Mouse (Mus musculus): ENCODE measurements around the gene Tmem131. TPM values are rescaled to one million over a fixed set of nuclear protein-coding genes. Genes with fewer than 3 reads are reported as not detected.

The Tmem131 gene
- polyA plus RNA-seq, 1 experiment = 77.7 TPM

GRCm38 (mm10) chr1:36939506-36940380 is 3.7 kb downstream of the Tmem131 start:
- peak overlapping the region; percentile 98 for H3K9ac ChIP-seq (ENCODE audit: low read depth, poor library complexity, severe bottlenecking)
- peaks cover 2% of the 10 kb centered on the region for H3K4me1 ChIP-seq (ENCODE audit: control insufficient read depth, insufficient read depth, low read length)
- peak overlapping the region; percentile 100 for H3K4me3 ChIP-seq (ENCODE audit: low read depth, low read length)
- H3K27ac ChIP-seq (ENCODE audit: insufficient read depth, low read length) = peak overlapping the region; percentile 73
- H3K27me3 ChIP-seq (ENCODE audit: control insufficient read depth, insufficient read depth, low read length, poor library complexity, severe bottlenecking) = no peaks in the 10 kb centered on the region
- no peaks in the 10 kb centered on the region for H3K36me3 ChIP-seq (ENCODE audit: control insufficient read depth, insufficient read depth, low read length, poor library complexity, severe bottlenecking)
- 0 out of 2 replicates have a peak, but pooled peaks have one; percentile 50 for TF ChIP-seq EP300 (IDR thresholded peaks at IDR 0.05; ENCODE audit: insufficient read depth, low read depth, low read length)
- TF ChIP-seq POLR2A (IDR thresholded peaks at IDR 0.05; ENCODE audit: insufficient read depth, low read length) = peak; percentile 47
- TF ChIP-seq CTCF (IDR thresholded peaks at IDR 0.05; ENCODE audit: low read depth, low read length) = no peak
- no peaks in the 10 kb centered on the region for H3K9me3 ChIP-seq (replicated peaks; ENCODE audit: control insufficient read depth, insufficient read depth, low read length, poor library complexity, severe bottlenecking)

DNA sequence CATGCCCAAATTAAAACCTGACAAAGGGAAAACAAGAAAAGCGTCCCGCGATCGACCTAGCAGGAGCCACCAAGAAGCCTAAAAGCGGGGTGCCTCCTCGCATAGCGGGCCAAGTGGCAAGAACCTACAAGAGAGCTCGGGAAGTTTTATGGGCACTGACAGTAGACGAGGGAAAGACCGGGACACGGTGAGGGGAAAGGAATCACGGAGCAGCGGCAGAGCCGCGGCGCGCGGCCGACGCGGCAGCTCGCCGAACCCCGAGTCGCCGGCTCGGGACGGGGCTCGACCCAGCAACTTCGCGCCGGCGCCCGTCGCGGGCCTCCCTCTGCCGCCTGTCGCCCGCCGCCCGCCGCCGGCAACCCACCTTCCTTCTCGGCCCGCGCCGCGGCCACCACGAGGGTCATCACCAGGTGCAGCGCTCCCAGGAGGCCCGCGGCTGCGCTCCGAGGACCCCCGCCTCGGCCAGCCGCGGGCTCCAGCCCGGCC is 4.6 kb downstream of the Tmem131 start:
- Histone ChIP-seq H3K4me3 (ENCODE audit: low read depth, low read length) (peak overlapping the region; percentile 100), H3K9me3 (replicated peaks; ENCODE audit: control insufficient read depth, insufficient read depth, low read length, poor library complexity, severe bottlenecking) (no peaks in the 10 kb centered on the region), H3K36me3 (ENCODE audit: control insufficient read depth, insufficient read depth, low read length, poor library complexity, severe bottlenecking) (no peaks in the 10 kb centered on the region), H3K4me1 (ENCODE audit: control insufficient read depth, insufficient read depth, low read length) (no peaks in the 10 kb centered on the region), H3K27me3 (ENCODE audit: control insufficient read depth, insufficient read depth, low read length, poor library complexity, severe bottlenecking) (no peaks in the 10 kb centered on the region), H3K27ac (ENCODE audit: insufficient read depth, low read length) (peak overlapping the region; percentile 41; the same call in 1 of the 2 replicates), H3K9ac (ENCODE audit: low read depth, poor library complexity, severe bottlenecking) (peak overlapping the region; percentile 98)
- TF ChIP-seq CTCF (IDR thresholded peaks at IDR 0.05; ENCODE audit: low read depth, low read length) (no peak), POLR2A (IDR thresholded peaks at IDR 0.05; ENCODE audit: insufficient read depth, low read length) (no peak), EP300 (IDR thresholded peaks at IDR 0.05; ENCODE audit: insufficient read depth, low read depth, low read length) (no peak)

- peak overlapping the region; percentile 100 for H3K4me3 ChIP-seq (ENCODE audit: low read depth, low read length)
- TF ChIP-seq POLR2A (IDR thresholded peaks at IDR 0.05; ENCODE audit: insufficient read depth, low read length) (no peak), EP300 (IDR thresholded peaks at IDR 0.05; ENCODE audit: insufficient read depth, low read depth, low read length) (no peak), CTCF (IDR thresholded peaks at IDR 0.05; ENCODE audit: low read depth, low read length) (no peak)
- peak overlapping the region; percentile 98 for H3K9ac ChIP-seq (ENCODE audit: low read depth, poor library complexity, severe bottlenecking)
- H3K36me3 ChIP-seq (ENCODE audit: control insufficient read depth, insufficient read depth, low read length, poor library complexity, severe bottlenecking) = no peaks in the 10 kb centered on the region
- no peaks in the 10 kb centered on the region for H3K4me1 ChIP-seq (ENCODE audit: control insufficient read depth, insufficient read depth, low read length)
- H3K9me3 ChIP-seq (replicated peaks; ENCODE audit: control insufficient read depth, insufficient read depth, low read length, poor library complexity, severe bottlenecking) = no peaks in the 10 kb centered on the region
- no peaks in the 10 kb centered on the region for H3K27me3 ChIP-seq (ENCODE audit: control insufficient read depth, insufficient read depth, low read length, poor library complexity, severe bottlenecking)
- peak overlapping the region; percentile 41 for H3K27ac ChIP-seq (ENCODE audit: insufficient read depth, low read length)
These were observed 5.1 kb downstream of the Tmem131 start for GRCm38 (mm10) chr1:36938348-36938747.

GRCm38 (mm10) chr1:36937648-36938047 is 5.8 kb downstream of the Tmem131 start:
- no peaks in the 10 kb centered on the region for H3K9me3 ChIP-seq (replicated peaks; ENCODE audit: control insufficient read depth, insufficient read depth, low read length, poor library complexity, severe bottlenecking)
- TF ChIP-seq POLR2A (IDR thresholded peaks at IDR 0.05; ENCODE audit: insufficient read depth, low read length) (no peak), EP300 (IDR thresholded peaks at IDR 0.05; ENCODE audit: insufficient read depth, low read depth, low read length) (no peak)
- no peaks in the 10 kb centered on the region for H3K36me3 ChIP-seq (ENCODE audit: control insufficient read depth, insufficient read depth, low read length, poor library complexity, severe bottlenecking)
- H3K27ac ChIP-seq (ENCODE audit: insufficient read depth, low read length) = no peak overlapping the region
- H3K27me3 ChIP-seq (ENCODE audit: control insufficient read depth, insufficient read depth, low read length, poor library complexity, severe bottlenecking) = no peaks in the 10 kb centered on the region
- H3K9ac ChIP-seq (ENCODE audit: low read depth, poor library complexity, severe bottlenecking) = peak overlapping the region; percentile 98
- peak overlapping the region; percentile 46; the same call in 1 of the 2 replicates for H3K4me3 ChIP-seq (ENCODE audit: low read depth, low read length)
- no peaks in the 10 kb centered on the region for H3K4me1 ChIP-seq (ENCODE audit: control insufficient read depth, insufficient read depth, low read length)

GRCm38 (mm10) chr1:36937015-36937414 is 6.5 kb downstream of the Tmem131 start:
- TF ChIP-seq POLR2A (IDR thresholded peaks at IDR 0.05; ENCODE audit: insufficient read depth, low read length) (no peak), CTCF (IDR thresholded peaks at IDR 0.05; ENCODE audit: low read depth, low read length) (no peak)
- H3K36me3 ChIP-seq (ENCODE audit: control insufficient read depth, insufficient read depth, low read length, poor library complexity, severe bottlenecking) = no peaks in the 10 kb centered on the region
- no peaks in the 10 kb centered on the region for H3K4me1 ChIP-seq (ENCODE audit: control insufficient read depth, insufficient read depth, low read length)
- peak overlapping the region; percentile 98; the same call in 1 of the 2 replicates for H3K9ac ChIP-seq (ENCODE audit: low read depth, poor library complexity, severe bottlenecking)
- H3K27ac ChIP-seq (ENCODE audit: insufficient read depth, low read length) = no peak overlapping the region
- no peaks in the 10 kb centered on the region for H3K27me3 ChIP-seq (ENCODE audit: control insufficient read depth, insufficient read depth, low read length, poor library complexity, severe bottlenecking)
- no peak overlapping the region for H3K4me3 ChIP-seq (ENCODE audit: low read depth, low read length)
- H3K9me3 ChIP-seq (replicated peaks; ENCODE audit: control insufficient read depth, insufficient read depth, low read length, poor library complexity, severe bottlenecking) = no peaks in the 10 kb centered on the region

DNA sequence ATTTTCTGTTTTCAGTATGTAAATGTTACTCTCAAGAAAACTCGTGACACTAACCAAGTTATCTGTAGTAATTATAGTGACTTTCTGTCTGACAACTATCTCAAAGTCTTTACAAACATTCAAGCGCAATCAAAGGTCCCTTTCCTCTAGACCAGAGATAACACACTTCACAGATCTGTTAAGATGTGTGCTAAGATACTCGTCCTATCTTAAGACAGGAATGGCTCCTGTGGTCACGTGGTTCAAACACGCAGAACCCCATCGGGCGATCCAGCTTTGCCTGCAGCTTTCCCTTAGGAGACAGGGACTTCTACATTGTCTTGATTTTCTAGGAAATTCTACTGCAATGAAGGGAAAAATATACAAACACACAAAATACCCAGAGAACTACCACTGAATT is 6.9 kb downstream of the Tmem131 start:
- 0 out of 2 replicates have a peak overlapping the region, but pooled peaks have one; percentile 27 for H3K4me3 ChIP-seq (ENCODE audit: low read depth, low read length)

More for the DNA sequence above, 6.9 kb downstream of the Tmem131 start:
- TF ChIP-seq POLR2A (IDR thresholded peaks at IDR 0.05; ENCODE audit: insufficient read depth, low read length) = no peak
- TF ChIP-seq CTCF (IDR thresholded peaks at IDR 0.05; ENCODE audit: low read depth, low read length) = no peak
- no peak for TF ChIP-seq EP300 (IDR thresholded peaks at IDR 0.05; ENCODE audit: insufficient read depth, low read depth, low read length)
- Histone ChIP-seq H3K9ac (ENCODE audit: low read depth, poor library complexity, severe bottlenecking) (peak overlapping the region; percentile 98; the same call in 1 of the 2 replicates), H3K9me3 (replicated peaks; ENCODE audit: control insufficient read depth, insufficient read depth, low read length, poor library complexity, severe bottlenecking) (no peaks in the 10 kb centered on the region), H3K4me1 (ENCODE audit: control insufficient read depth, insufficient read depth, low read length) (no peaks in the 10 kb centered on the region), H3K36me3 (ENCODE audit: control insufficient read depth, insufficient read depth, low read length, poor library complexity, severe bottlenecking) (no peaks in the 10 kb centered on the region), H3K27ac (ENCODE audit: insufficient read depth, low read length) (no peak overlapping the region), H3K27me3 (ENCODE audit: control insufficient read depth, insufficient read depth, low read length, poor library complexity, severe bottlenecking) (no peaks in the 10 kb centered on the region)
